ENCODE assay signal across 24 mouse cellular contexts in genomic region chr7:117529787-117530655, GRCm38 (mm10).
DNase-seq lines count a peak whose midpoint lies in the region; ATAC-seq lines count a peak whose summit lies in the region.
"Had no signal": no experiment of that assay in that cellular context is flagged by ENCODE, and none has a peak within 500 bp of the region (broad histone marks: within the 10 kb centered on the region; RNA-seq: fewer than 3 reads in every experiment).

No protein-coding gene starts in this region.

- H3K27ac ChIP-seq in forebrain, embryonic 16.5 days (ENCODE audit: low read length), result no peak overlapping the region
- H3K27ac ChIP-seq in forebrain, embryonic 15.5 days (replicated peaks), result no peak overlapping the region
- peak overlapping the region; percentile 37; the same call in 1 of the 2 replicates for H3K27ac ChIP-seq in heart, embryonic 12.5 days (ENCODE audit: poor library complexity, severe bottlenecking)
- H3K27ac ChIP-seq: embryonic facial prominence, embryonic 12.5 days; heart, embryonic 13.5 days; hindbrain, embryonic 12.5 days had no signal

- DNase-seq in heart, adult 11 months, result no peak
- DNase-seq in adipocyte (ENCODE audit: low spot score), result no peak
- DNase-seq: adrenal gland, adult 2 months; adrenal gland, postnatal 36 days; cerebellum, adult 11 months; cerebellum, adult 8-10 months; cerebellum, postnatal 14 days; gastrocnemius, postnatal 14 days; heart, postnatal 10 days; heart, postnatal 4 days; kidney, adult 11 months had no signal

- 55% methylated on average over 12 of the region's 12 CpGs for WGBS in forebrain, embryonic 16.5 days
- WGBS in forebrain, embryonic 15.5 days, result 66% methylated on average over 12 of the region's 12 CpGs
- WGBS in heart, embryonic 12.5 days, result 40% methylated on average over 12 of the region's 12 CpGs

- no peaks in the 10 kb centered on the region for H3K36me3 ChIP-seq in forebrain, embryonic 16.5 days (ENCODE audit: control insufficient read depth, insufficient read depth)
- H3K36me3 ChIP-seq in forebrain, embryonic 15.5 days, result no peaks in the 10 kb centered on the region
- H3K36me3 ChIP-seq in heart, embryonic 12.5 days, result no peaks in the 10 kb centered on the region
- H3K36me3 ChIP-seq: embryonic facial prominence, embryonic 12.5 days; heart, embryonic 13.5 days; hindbrain, embryonic 12.5 days had no signal

- no peak overlapping the region for H3K4me3 ChIP-seq in forebrain, embryonic 16.5 days (replicated peaks; ENCODE audit: low read length)
- no peak overlapping the region for H3K4me3 ChIP-seq in forebrain, embryonic 15.5 days
- H3K4me3 ChIP-seq in heart, embryonic 12.5 days, result no peak overlapping the region
- H3K4me3 ChIP-seq: embryonic facial prominence, embryonic 12.5 days; heart, embryonic 13.5 days; hindbrain, embryonic 12.5 days had no signal

- no peak overlapping the region for H3K4me2 ChIP-seq in forebrain, embryonic 16.5 days (ENCODE audit: low read length)
- H3K4me2 ChIP-seq in forebrain, embryonic 15.5 days (replicated peaks), result no peak overlapping the region
- no peak overlapping the region for H3K4me2 ChIP-seq in heart, embryonic 12.5 days
- H3K4me2 ChIP-seq: embryonic facial prominence, embryonic 12.5 days; heart, embryonic 13.5 days; hindbrain, embryonic 12.5 days had no signal

- no peaks in the 10 kb centered on the region for H3K27me3 ChIP-seq in forebrain, embryonic 16.5 days (replicated peaks; ENCODE audit: control insufficient read depth, insufficient read depth, low read length)
- H3K27me3 ChIP-seq in forebrain, embryonic 15.5 days, result no peaks in the 10 kb centered on the region
- no peaks in the 10 kb centered on the region for H3K27me3 ChIP-seq in heart, embryonic 12.5 days (replicated peaks)
- H3K27me3 ChIP-seq: CH12.LX; embryonic facial prominence, embryonic 12.5 days; heart, embryonic 13.5 days; hindbrain, embryonic 12.5 days; Patski had no signal

- no peaks in the 10 kb centered on the region for H3K9me3 ChIP-seq in forebrain, embryonic 16.5 days (ENCODE audit: control insufficient read depth, low read length)
- H3K9me3 ChIP-seq in forebrain, embryonic 15.5 days, result no peaks in the 10 kb centered on the region
- no peaks in the 10 kb centered on the region; the same call in 1 of the 2 replicates for H3K9me3 ChIP-seq in heart, embryonic 12.5 days (replicated peaks)
- H3K9me3 ChIP-seq: embryonic facial prominence, embryonic 12.5 days; heart, embryonic 13.5 days; hindbrain, embryonic 12.5 days had no signal

- H3K9ac ChIP-seq in forebrain, embryonic 16.5 days (replicated peaks; ENCODE audit: low read depth, low read length), result no peak overlapping the region
- no peak overlapping the region for H3K9ac ChIP-seq in forebrain, embryonic 15.5 days (replicated peaks)
- no peak overlapping the region for H3K9ac ChIP-seq in heart, embryonic 12.5 days
- H3K9ac ChIP-seq: embryonic facial prominence, embryonic 12.5 days; heart, embryonic 13.5 days; hindbrain, embryonic 12.5 days had no signal

- ATAC-seq in forebrain, embryonic 16.5 days, result peak; percentile 66
- ATAC-seq in forebrain, embryonic 15.5 days (replicated peaks), result no peak
- ATAC-seq in heart, embryonic 12.5 days (ENCODE audit: insufficient number of reproducible peaks, low FRiP score), result no peak
- peak; percentile 49; the same call in 1 of the 2 replicates for ATAC-seq in common myeloid progenitor, adult 5-6 weeks (replicated peaks; ENCODE audit: low read depth, poor library complexity, severe bottlenecking)
- ATAC-seq in monocyte, adult 5-6 weeks (replicated peaks; ENCODE audit: insufficient number of reproducible peaks, low FRiP score, low TSS enrichment, poor library complexity, severe bottlenecking), result peak; percentile 38
- ATAC-seq in inflammation-experienced regulatory T-cells, adult 6 months, result no peak
- ATAC-seq: activated CD4-positive, CD25-positive, alpha-beta regulatory T cell, adult 4 months; hindbrain, embryonic 16.5 days; Patski had no signal

- no peaks in the 10 kb centered on the region; the same call in 1 of the 2 replicates for H3K4me1 ChIP-seq in forebrain, embryonic 16.5 days (replicated peaks; ENCODE audit: control insufficient read depth, insufficient read depth, low read length)
- no peaks in the 10 kb centered on the region for H3K4me1 ChIP-seq in forebrain, embryonic 15.5 days
- H3K4me1 ChIP-seq in heart, embryonic 12.5 days (replicated peaks), result peaks cover 34% of the 10 kb centered on the region
- H3K4me1 ChIP-seq: embryonic facial prominence, embryonic 12.5 days; hindbrain, embryonic 12.5 days had no signal

Comparison
In these comparisons a context has a peak if more than half of its experiments do, and no peak if none do; other contexts are left out.
1. ATAC-seq: peak in forebrain, embryonic 16.5 days (single experiment), common myeloid progenitor, adult 5-6 weeks (single experiment) and monocyte, adult 5-6 weeks (single experiment); none in forebrain, embryonic 15.5 days (single experiment), heart, embryonic 12.5 days (single experiment) and inflammation-experienced regulatory T-cells, adult 6 months (single experiment).